Mouse (Mus musculus) natural killer cell, adult 2 months (primary cell): ENCODE results near the gene Gm29644.
"Not testable (repeated sequence)": the region's sequence is repeated elsewhere in the genome, so short reads cannot be mapped to it uniquely, and the experiment has no call there.

ENCODE experiments used
- DNase-seq, 2 experiments: peaks; one replicate each; pipeline ENCODE4 v3.0.0; 2022; ENCODE audit warnings: low spot score in 2 of 2

The Gm29644 gene

DNA sequence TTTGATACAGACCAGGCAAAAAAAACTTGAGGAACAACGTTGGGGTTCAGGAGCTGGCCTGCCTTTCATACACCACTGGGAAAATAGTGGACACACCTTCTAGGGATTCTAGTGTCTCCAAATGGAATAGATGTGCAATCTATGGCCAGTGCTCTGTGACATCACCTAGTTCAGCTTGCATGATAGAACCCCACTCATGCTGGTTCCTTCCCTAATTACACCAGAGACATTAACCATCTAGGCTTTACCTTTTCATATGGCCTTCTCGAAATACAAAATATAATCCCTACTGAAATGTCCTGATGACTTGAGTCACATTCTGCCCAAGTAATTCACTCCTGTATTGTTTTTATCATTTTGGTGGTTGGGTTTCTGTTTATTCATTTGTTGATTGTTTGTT is at the start of gene Gm29644, which contains the start of gene Gm29423:
Gene Gm29644 (minus strand): TSS at position 157 of the 400 bp plus-strand sequence.
Gene Gm29423 (minus strand): TSS at position 101 of the 400 bp plus-strand sequence.
- DNase-seq, result not testable (repeated sequence)

DNA sequence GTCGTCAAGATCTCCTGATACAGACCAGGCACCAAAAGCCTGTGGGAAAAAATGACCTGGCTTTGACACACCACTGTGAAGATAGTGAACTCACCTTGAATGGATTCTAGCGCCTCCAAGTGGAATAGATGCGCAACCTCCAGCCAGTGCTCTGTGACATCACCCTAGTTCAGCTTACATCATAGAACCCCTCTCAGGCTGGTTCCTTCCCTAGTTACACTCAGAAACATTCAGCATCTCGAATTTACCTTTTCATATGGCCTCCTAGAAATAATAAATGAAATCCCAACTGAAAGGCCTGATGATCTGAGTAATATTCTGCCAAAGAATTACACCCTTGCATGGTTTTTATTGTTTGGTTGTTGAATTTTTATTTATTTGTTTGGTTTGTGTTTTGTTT is 29.6 kb downstream of the Gm29644 start, which contains the start of gene Gm21118:
Gene Gm21118 (minus strand): TSS at position 101 of the 400 bp plus-strand sequence.
- DNase-seq, result not testable (repeated sequence)
